Mouse (Mus musculus) neural tube, embryonic 14.5 days (tissue): ENCODE data around the gene Aimp2. TPM values are rescaled to one million over a fixed set of nuclear protein-coding genes. Genes with fewer than 3 reads are reported as not detected.

Experiments
- ATAC-seq: fragments of 200-750 bp; cut with Nextera tagmentation; 2 replicates; pipeline ENCODE4 v1.8.0; 2017; ENCODE audit warnings: low read depth, mild to moderate bottlenecking, moderate TSS enrichment, moderate library complexity
- H3K27ac ChIP-seq: fragments of 300-500 bp; sonication (generic); 2 replicates; pipeline ENCODE4 v1.5.1; 2014; ENCODE audit warnings: low read depth, mild to moderate bottlenecking, control low read depth, low read length, moderate library complexity, mixed read lengths
- H3K27me3 ChIP-seq: fragments of 300-500 bp; sonication (generic); 2 replicates; pipeline ENCODE4 v1.6.1; 2014; ENCODE audit warnings: low read length; ENCODE audit not compliant: control insufficient read depth, insufficient read depth
- H3K36me3 ChIP-seq: fragments of 300-500 bp; sonication (generic); 2 replicates; pipeline ENCODE4 v1.6.1; 2014; ENCODE audit warnings: low read length, mixed read lengths; ENCODE audit not compliant: control insufficient read depth, insufficient read depth
- H3K4me1 ChIP-seq: fragments of 300-500 bp; sonication (generic); 2 replicates; pipeline ENCODE4 v1.6.1; 2014; ENCODE audit warnings: low read length; ENCODE audit not compliant: control insufficient read depth, insufficient read depth
- H3K4me2 ChIP-seq: fragments of 300-500 bp; sonication (generic); 2 replicates; pipeline ENCODE4 v1.6.1; 2014; ENCODE audit warnings: mild to moderate bottlenecking, low read depth, low read length, control low read depth
- H3K4me3 ChIP-seq: fragments of 300-500 bp; sonication (generic); 2 replicates; pipeline ENCODE4 v1.5.1; 2014; ENCODE audit warnings: low read depth, low read length, control low read depth, mixed read lengths
- H3K9ac ChIP-seq: fragments of 300-500 bp; sonication (generic); replicated peaks from 2 replicates; pipeline ENCODE4 v1.6.1; 2014; ENCODE audit warnings: low read depth, mild to moderate bottlenecking, control low read depth, low read length, mixed read lengths
- H3K9me3 ChIP-seq: fragments of 300-500 bp; sonication (generic); 2 replicates; pipeline ENCODE4 v1.6.1; 2016; ENCODE audit warnings: low read length; ENCODE audit not compliant: control insufficient read depth
- WGBS: fragments of 180-500 bp; shearing (Covaris S2); extraction: QIAGEN DNeasy Blood & Tissue Kit; methylation state at CpG from one replicate; pipeline ENCODE4 v1.1.7; 2014; 5-methylcytosine and 5-hydroxymethylcytosine counted together
- polyA plus RNA-seq: library from polyadenylated mRNA; unstranded; fragments of >200 nt; fragmentation: Nextera tagmentation; extraction: Ambion mirVana; gene quantifications from 2 replicates; pipeline ENCODE4 v1.2.1, GENCODE M21; 2014

Aimp2 gene
- 84.4 and 90.5 TPM in 2 replicates for polyA plus RNA-seq

DNA sequence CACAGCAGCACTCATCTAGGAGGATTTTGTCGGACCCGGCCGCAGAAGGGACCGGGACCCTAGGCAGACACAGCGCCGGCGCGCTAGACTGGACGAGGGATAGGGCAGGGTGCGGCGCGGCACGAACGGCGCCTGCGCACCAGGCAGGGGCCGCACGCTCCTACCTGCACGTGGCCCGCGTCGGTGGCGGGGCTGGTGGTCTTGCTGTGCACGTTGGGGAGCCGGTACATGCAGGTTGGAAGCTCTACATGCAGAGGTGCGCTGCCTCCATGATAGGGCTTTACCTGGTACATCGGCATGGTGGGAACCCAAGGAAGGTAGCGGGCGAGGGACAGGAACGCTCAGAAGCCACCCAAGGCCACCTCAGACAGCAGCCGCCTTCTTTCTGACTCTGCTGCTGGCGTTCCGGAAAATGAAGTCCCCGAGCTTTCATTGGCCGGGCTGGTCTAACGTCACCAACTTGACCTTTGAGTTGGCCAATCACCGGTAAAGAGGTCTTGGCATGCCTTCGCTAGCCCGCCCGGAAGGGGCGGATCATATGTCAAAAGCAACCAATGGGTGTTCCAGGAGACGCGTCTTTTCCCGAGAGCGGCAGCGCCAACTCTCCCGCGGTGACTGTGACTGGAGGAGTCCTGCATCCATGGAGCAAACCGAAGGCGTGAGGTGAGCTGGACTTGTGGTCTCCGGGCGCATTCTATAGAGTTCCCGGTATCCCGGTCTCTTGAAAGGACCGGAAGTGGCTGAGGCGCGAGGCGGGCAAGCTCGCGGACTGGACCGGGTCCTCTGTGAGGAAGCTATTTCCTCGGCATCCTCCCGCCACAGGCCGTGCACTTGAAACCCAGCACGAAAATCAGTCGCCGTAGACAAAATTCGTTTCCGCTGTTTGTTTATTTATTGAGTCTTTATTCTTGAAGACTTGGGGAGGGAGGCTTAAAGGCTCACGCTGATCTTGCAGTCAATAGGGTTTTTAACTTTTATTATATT lies at the start of gene Aimp2, which contains the start of gene Pms2:
Gene Aimp2 (minus strand): TSS at position 431 of the 984 bp plus-strand sequence.
Gene Pms2 (plus strand): TSS at position 548 of the 984 bp plus-strand sequence.
- no peaks in the 10 kb centered on the region for H3K9me3 ChIP-seq
- peak; percentile 100 for ATAC-seq
- H3K4me3 ChIP-seq: peak within 1 kb of the TSS; percentile 72
- peaks cover 9% of the 10 kb centered on the region for H3K36me3 ChIP-seq
- H3K4me2 ChIP-seq: peak within 1 kb of the TSS; percentile 83
- H3K27ac ChIP-seq: peak within 1 kb of the TSS; percentile 67
- peak within 1 kb of the TSS; percentile 58 for H3K9ac ChIP-seq
- peaks cover 12% of the 10 kb centered on the region for H3K4me1 ChIP-seq
- under 1% methylated on average over 70 of the region's 70 CpGs for WGBS
- H3K27me3 ChIP-seq: no peaks in the 10 kb centered on the region

DNA sequence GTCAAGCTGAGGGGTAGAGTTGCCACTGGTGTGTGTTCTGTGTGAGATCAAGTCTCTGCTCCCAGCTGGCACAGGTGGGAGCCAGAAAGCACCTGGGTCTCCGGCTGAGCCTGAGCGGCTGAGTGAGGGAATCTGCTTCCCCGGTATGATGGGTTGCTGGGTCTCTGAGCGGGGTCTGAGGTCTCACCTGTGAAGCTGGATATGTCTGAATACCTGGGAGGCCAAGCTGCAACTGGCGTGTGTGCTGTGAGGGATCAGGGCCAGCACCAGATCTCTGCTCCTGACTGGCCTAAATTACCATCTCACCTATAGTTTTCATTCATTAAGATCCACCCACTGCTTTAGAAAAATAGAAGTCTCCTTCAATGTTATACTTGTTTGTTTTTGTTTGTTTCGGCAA lies 47.5 kb upstream of the Aimp2 start:
- Histone ChIP-seq H3K4me3 (no peak overlapping the region), H3K9me3 (no peaks in the 10 kb centered on the region), H3K36me3 (no peaks in the 10 kb centered on the region), H3K9ac (no peak overlapping the region), H3K27me3 (no peaks in the 10 kb centered on the region), H3K4me1 (no peaks in the 10 kb centered on the region), H3K4me2 (no peak overlapping the region), H3K27ac (no peak overlapping the region)
- ATAC-seq: no peak
- 93% methylated on average over 6 of the region's 6 CpGs for WGBS

GRCm38 (mm10) chr5:143950016-143950415 lies 40.4 kb upstream of the Aimp2 start:
- H3K36me3 ChIP-seq: no peaks in the 10 kb centered on the region
- no peaks in the 10 kb centered on the region for H3K4me1 ChIP-seq
- no peak for ATAC-seq
- no peak overlapping the region for H3K4me3 ChIP-seq
- 38% methylated on average over 5 of the region's 5 CpGs for WGBS
- no peaks in the 10 kb centered on the region for H3K27me3 ChIP-seq
- no peaks in the 10 kb centered on the region for H3K9me3 ChIP-seq
- H3K4me2 ChIP-seq: no peak overlapping the region
- no peak overlapping the region for H3K9ac ChIP-seq
- no peak overlapping the region for H3K27ac ChIP-seq

GRCm38 (mm10) chr5:143948361-143948760 lies 38.7 kb upstream of the Aimp2 start:
- H3K9me3 ChIP-seq: no peaks in the 10 kb centered on the region; the same call in 1 of the 2 replicates
- no peak overlapping the region for H3K27ac ChIP-seq
- no peak overlapping the region for H3K4me2 ChIP-seq
- H3K4me1 ChIP-seq: no peaks in the 10 kb centered on the region
- no peak overlapping the region for H3K9ac ChIP-seq
- H3K4me3 ChIP-seq: no peak overlapping the region
- H3K36me3 ChIP-seq: no peaks in the 10 kb centered on the region
- WGBS: 90% methylated on average over 12 of the region's 12 CpGs
- no peaks in the 10 kb centered on the region for H3K27me3 ChIP-seq
- no peak for ATAC-seq

GRCm38 (mm10) chr5:143943231-143944125 lies 33.8 kb upstream of the Aimp2 start:
- H3K4me2 ChIP-seq: no peak overlapping the region
- no peaks in the 10 kb centered on the region for H3K4me1 ChIP-seq
- ATAC-seq: no peak
- H3K9me3 ChIP-seq: no peaks in the 10 kb centered on the region; the same call in 1 of the 2 replicates
- H3K27ac ChIP-seq: no peak overlapping the region
- no peaks in the 10 kb centered on the region for H3K36me3 ChIP-seq
- WGBS: 91% methylated on average over 14 of the region's 14 CpGs
- H3K27me3 ChIP-seq: no peaks in the 10 kb centered on the region
- no peak overlapping the region for H3K9ac ChIP-seq
- H3K4me3 ChIP-seq: no peak overlapping the region

DNA sequence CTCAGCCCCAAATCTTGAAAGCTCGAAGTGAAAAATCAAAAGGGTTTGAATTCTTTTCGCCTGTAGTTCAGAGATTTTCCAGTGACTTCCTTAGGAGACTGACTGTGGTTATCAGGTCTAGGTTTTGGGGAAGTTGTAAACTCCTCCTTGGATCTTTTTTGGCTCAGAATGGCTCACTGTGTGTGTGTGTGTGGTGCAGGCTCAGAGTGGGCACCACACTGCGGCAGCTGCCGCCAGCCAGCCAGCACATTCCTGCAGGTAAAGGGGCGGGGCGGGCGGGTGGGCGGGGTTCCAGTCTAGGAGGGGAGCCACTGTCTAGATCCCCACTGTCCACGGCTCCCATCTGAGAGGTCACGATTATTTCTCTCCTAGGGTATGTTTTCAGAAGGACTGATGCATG lies 31.9 kb upstream of the Aimp2 start:
- H3K27ac ChIP-seq: no peak overlapping the region
- no peaks in the 10 kb centered on the region for H3K4me1 ChIP-seq
- no peak overlapping the region for H3K4me2 ChIP-seq
- 24% methylated on average over 10 of the region's 10 CpGs for WGBS
- no peak for ATAC-seq
- no peak overlapping the region for H3K4me3 ChIP-seq
- H3K9me3 ChIP-seq: no peaks in the 10 kb centered on the region; the same call in 1 of the 2 replicates
- H3K9ac ChIP-seq: no peak overlapping the region
- no peaks in the 10 kb centered on the region for H3K27me3 ChIP-seq
- no peaks in the 10 kb centered on the region for H3K36me3 ChIP-seq

DNA sequence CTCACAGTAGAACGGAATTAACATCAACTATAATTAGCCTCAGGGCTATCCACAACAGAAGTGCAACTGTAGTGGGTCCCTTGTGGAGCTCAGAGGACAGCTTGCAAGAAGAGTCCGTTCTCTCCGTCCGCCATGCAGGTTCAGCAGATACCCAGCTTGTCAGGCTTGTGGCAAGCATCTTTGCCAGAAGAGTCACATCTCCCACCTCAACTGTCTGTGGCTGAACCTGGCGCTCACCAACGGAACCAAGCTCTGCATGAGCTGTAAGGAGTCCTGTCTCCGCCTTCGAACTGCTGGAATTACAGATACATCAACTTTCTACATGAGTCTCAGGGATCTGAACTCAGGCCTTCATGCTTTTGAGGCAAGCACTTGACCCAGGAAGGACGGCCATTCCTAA lies 26.5 kb upstream of the Aimp2 start:
- no peak overlapping the region for H3K27ac ChIP-seq
- no peaks in the 10 kb centered on the region for H3K4me1 ChIP-seq
- no peak overlapping the region for H3K4me2 ChIP-seq
- no peaks in the 10 kb centered on the region for H3K36me3 ChIP-seq
- no peaks in the 10 kb centered on the region for H3K27me3 ChIP-seq
- no peak overlapping the region for H3K4me3 ChIP-seq
- H3K9me3 ChIP-seq: no peaks in the 10 kb centered on the region
- WGBS: 90% methylated on average over 9 of the region's 9 CpGs
- H3K9ac ChIP-seq: no peak overlapping the region
- no peak for ATAC-seq

DNA sequence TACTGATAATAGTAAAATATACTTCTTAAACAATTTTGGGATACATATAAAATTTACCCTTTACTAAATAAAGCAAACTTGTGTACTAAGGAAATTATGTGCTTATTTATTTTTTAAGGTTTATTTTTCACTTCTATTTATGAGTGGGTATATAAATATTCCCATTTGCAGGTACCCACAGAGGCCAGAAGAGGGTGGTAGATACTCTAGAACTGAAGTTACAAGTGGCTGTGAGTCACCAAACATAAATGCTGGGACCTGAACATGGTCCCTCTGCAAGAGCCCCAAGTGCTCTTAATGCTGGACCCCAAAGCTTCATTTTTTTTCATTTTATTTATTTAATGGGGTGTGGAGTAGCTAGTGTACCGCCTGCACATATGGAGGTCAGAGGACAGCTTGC lies 24.2 kb upstream of the Aimp2 start:
- Histone ChIP-seq H3K4me3 (no peak overlapping the region), H3K36me3 (peaks cover 20% of the 10 kb centered on the region), H3K4me2 (no peak overlapping the region), H3K9ac (no peak overlapping the region), H3K4me1 (no peaks in the 10 kb centered on the region), H3K9me3 (no peaks in the 10 kb centered on the region), H3K27me3 (no peaks in the 10 kb centered on the region), H3K27ac (no peak overlapping the region)
- 92% methylated on average over 1 of the region's 1 CpGs for WGBS
- no peak for ATAC-seq
